Comparison of ENCODE assay signal across 9 mouse cellular contexts in the genomic region with DNA sequence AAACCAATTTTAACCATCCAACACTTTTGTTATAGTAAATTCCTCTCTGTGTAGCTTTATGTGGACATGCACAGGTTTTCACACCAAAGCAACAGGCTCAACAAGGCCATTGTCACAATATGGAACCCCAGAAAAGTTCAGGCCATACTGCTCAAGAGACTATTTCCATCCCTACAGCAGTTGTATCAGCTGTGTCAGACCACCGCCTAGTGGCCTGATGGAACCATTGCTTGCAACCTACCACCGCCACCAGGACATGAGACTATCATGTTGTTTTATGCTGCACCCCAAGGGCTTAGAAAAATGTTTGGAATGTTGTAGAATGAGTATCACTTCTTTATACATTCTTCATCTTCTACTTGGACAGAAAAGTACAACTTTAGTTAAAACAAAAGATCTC. TPM values are rescaled to one million over a fixed set of nuclear protein-coding genes. Genes with fewer than 3 reads are reported as not detected.
DNase-seq lines count a peak whose midpoint lies in the region; ATAC-seq lines count a peak whose summit lies in the region.
"Had no signal": no experiment of that assay in that cellular context is flagged by ENCODE, and none has a peak within 500 bp of the region (broad histone marks: within the 10 kb centered on the region; RNA-seq: fewer than 3 reads in every experiment).

No protein-coding gene starts in this region.

- no peak overlapping the region for H3K9ac ChIP-seq in forebrain, embryonic 16.5 days (replicated peaks; ENCODE audit: low read depth, low read length)

- DNase-seq in cerebellum, adult 18-20 months, result peak; percentile 27 to 38
- DNase-seq in cerebellum, adult 11-12 months, result no peak
- DNase-seq in adrenal gland, postnatal 14 days, result peak; percentile 79
- peak; percentile 80 for DNase-seq in heart, postnatal 4 days
- DNase-seq in layer of hippocampus, adult 9-11 months, result peak; percentile 47
- peak; percentile 77 to 81 for DNase-seq in lung, postnatal 4 days
- peak; percentile 28 to 39 for DNase-seq in right cerebral cortex, postnatal 36 days (ENCODE audit: low spot score in 2 of 2)

- H3K27me3 ChIP-seq in forebrain, embryonic 16.5 days (replicated peaks; ENCODE audit: control insufficient read depth, insufficient read depth, low read length), result no peaks in the 10 kb centered on the region

- 15% methylated on average over 2 of the region's 2 CpGs for WGBS in forebrain, embryonic 16.5 days

- H3K27ac ChIP-seq in forebrain, embryonic 16.5 days (ENCODE audit: low read length), result no peak overlapping the region
- H3K27ac ChIP-seq: macrophage had no signal

- H3K36me3 ChIP-seq in forebrain, embryonic 16.5 days (ENCODE audit: control insufficient read depth, insufficient read depth), result no peaks in the 10 kb centered on the region

- H3K9me3 ChIP-seq in forebrain, embryonic 16.5 days (ENCODE audit: control insufficient read depth, low read length), result no peaks in the 10 kb centered on the region

- no peak overlapping the region for H3K4me2 ChIP-seq in forebrain, embryonic 16.5 days (ENCODE audit: low read length)

- no peak overlapping the region for H3K4me3 ChIP-seq in forebrain, embryonic 16.5 days (replicated peaks; ENCODE audit: low read length)

- ATAC-seq in forebrain, embryonic 16.5 days, result peak; percentile 72

- H3K4me1 ChIP-seq in forebrain, embryonic 16.5 days (replicated peaks; ENCODE audit: control insufficient read depth, insufficient read depth, low read length), result 0 out of 2 replicates have a peak, but pooled peaks cover 2% of the 10 kb centered on the region

RNA-seq across cellular contexts. Expression of a gene that starts 10.5 kb away (rescaled TPM):
- 24.8 and 26.3 TPM in 2 replicates for total RNA-seq in adrenal gland, postnatal 14 days (2021)
- 42.0 and 42.7 TPM in 2 replicates for polyA plus RNA-seq in forebrain, embryonic 16.5 days (2015; fragmentation: Nextera tagmentation; extraction: Ambion mirVana)
- total RNA-seq in heart, postnatal 4 days (2021), result 10 to 100 TPM; 16.2 to 16.8 TPM

RNA-seq across cellular contexts. Expression of a gene that starts 10.8 kb away (rescaled TPM):
- 0.78 and 0.83 TPM in 2 replicates for total RNA-seq in adrenal gland, postnatal 14 days (2021)
- 0.84 and 0.93 TPM in 2 replicates for polyA plus RNA-seq in forebrain, embryonic 16.5 days (2015; fragmentation: Nextera tagmentation; extraction: Ambion mirVana)
- under 1 TPM; 0.95 to 0.98 TPM for total RNA-seq in heart, postnatal 4 days (2021)
- polyA plus RNA-seq: macrophage had no signal
